Mouse (Mus musculus): ENCODE data around the gene Msantd2.
A peak's percentile ranks its signal among the peaks of the same experiment; 100 is the strongest.

Gene Msantd2

GRCm38 (mm10) chr9:37568605-37569214, 79.6 kb downstream of the Msantd2 start:
- DNase-seq (ENCODE audit: low spot score in 2 of 2), result peak in 1 of 2 experiments; percentile 16

GRCm38 (mm10) chr9:37569231-37569835, 80.2 kb downstream of the Msantd2 start:
- DNase-seq (ENCODE audit: low spot score in 2 of 2), result no peak

- DNase-seq (ENCODE audit: low spot score in 2 of 2), result no peak
These were observed 83.2 kb downstream of the Msantd2 start for GRCm38 (mm10) chr9:37572204-37572876.
